Mouse (Mus musculus) heart, embryonic 12.5 days (tissue): ENCODE measurements around the gene Zfp708. TPM values are rescaled to one million over a fixed set of nuclear protein-coding genes. Genes with fewer than 3 reads are reported as not detected.

Source experiments
- ATAC-seq: fragments of 200-750 bp; cut with Nextera tagmentation; 2 replicates; pipeline ENCODE4 v1.8.0; 2017; ENCODE audit warnings: moderate TSS enrichment, moderate library complexity; ENCODE audit not compliant: insufficient number of reproducible peaks, low FRiP score
- H3K27ac ChIP-seq: fragments of 300-500 bp; sonication (generic); 2 replicates; pipeline ENCODE4 v1.5.1; 2016; ENCODE audit warnings: mild to moderate bottlenecking, moderate library complexity; ENCODE audit not compliant: poor library complexity, severe bottlenecking
- H3K27me3 ChIP-seq: fragments of 300-500 bp; sonication (generic); replicated peaks from 2 replicates; pipeline ENCODE4 v1.6.1; 2016; ENCODE audit warnings: mild to moderate bottlenecking, moderate library complexity
- H3K36me3 ChIP-seq: fragments of 300-500 bp; sonication (generic); 2 replicates; pipeline ENCODE4 v1.6.1; 2016; ENCODE audit warnings: mild to moderate bottlenecking, moderate library complexity
- H3K4me1 ChIP-seq: fragments of 300-500 bp; sonication (generic); replicated peaks from 2 replicates; pipeline ENCODE4 v1.6.1; 2016; ENCODE audit warnings: mild to moderate bottlenecking
- H3K4me2 ChIP-seq: fragments of 300-500 bp; sonication (generic); 2 replicates; pipeline ENCODE4 v1.6.1; 2016; ENCODE audit warnings: mild to moderate bottlenecking, moderate library complexity
- H3K4me3 ChIP-seq: fragments of 300-500 bp; sonication (generic); 2 replicates; pipeline ENCODE4 v1.5.1; 2016; ENCODE audit warnings: mild to moderate bottlenecking
- H3K9ac ChIP-seq: fragments of 300-500 bp; sonication (generic); 2 replicates; pipeline ENCODE4 v1.6.1; 2016; ENCODE audit warnings: mild to moderate bottlenecking, moderate library complexity
- H3K9me3 ChIP-seq: fragments of 300-500 bp; sonication (generic); replicated peaks from 2 replicates; pipeline ENCODE4 v1.6.1; 2016; ENCODE audit warnings: mild to moderate bottlenecking, moderate library complexity
- WGBS: fragments of 180-500 bp; shearing (Covaris S2); methylation state at CpG from one replicate; pipeline ENCODE4 v1.1.7; 2016; 5-methylcytosine and 5-hydroxymethylcytosine counted together
- polyA plus RNA-seq: library from polyadenylated mRNA; unstranded; fragments of >200 nt; fragmentation: Nextera tagmentation; extraction: Ambion mirVana; gene quantifications from 2 replicates; pipeline ENCODE4 v1.2.1, GENCODE M21; 2016

Gene Zfp708
- polyA plus RNA-seq, 1 experiment from 2014 or later: 3.9 TPM

DNA sequence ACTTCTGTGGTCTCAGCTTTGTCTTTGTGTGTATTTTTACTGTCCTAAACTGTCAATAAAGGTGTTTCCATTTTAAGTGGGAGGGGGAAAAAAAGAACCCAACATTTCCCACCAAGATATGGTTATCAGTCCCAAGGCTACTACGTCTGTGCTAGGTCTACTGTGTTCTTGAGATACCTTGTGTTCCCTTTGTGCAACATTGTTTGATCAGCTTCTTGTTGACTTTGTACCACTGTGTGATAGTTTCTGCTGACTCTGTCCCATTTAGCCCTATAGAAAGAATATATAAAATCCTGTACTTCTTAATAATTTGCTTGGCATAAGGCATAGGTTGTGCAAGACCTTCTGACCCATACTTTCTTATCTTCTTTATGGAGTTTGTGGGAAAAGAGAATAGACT is 7.6 kb downstream of the Zfp708 start:
- WGBS: 56% methylated on average over 1 of the region's 1 CpGs
- Histone ChIP-seq H3K9me3 (no peaks in the 10 kb centered on the region), H3K4me3 (no peak overlapping the region), H3K4me2 (no peak overlapping the region), H3K4me1 (no peaks in the 10 kb centered on the region), H3K36me3 (peaks cover 8% of the 10 kb centered on the region), H3K9ac (no peak overlapping the region), H3K27me3 (no peaks in the 10 kb centered on the region), H3K27ac (no peak overlapping the region)
- no peak for ATAC-seq

DNA sequence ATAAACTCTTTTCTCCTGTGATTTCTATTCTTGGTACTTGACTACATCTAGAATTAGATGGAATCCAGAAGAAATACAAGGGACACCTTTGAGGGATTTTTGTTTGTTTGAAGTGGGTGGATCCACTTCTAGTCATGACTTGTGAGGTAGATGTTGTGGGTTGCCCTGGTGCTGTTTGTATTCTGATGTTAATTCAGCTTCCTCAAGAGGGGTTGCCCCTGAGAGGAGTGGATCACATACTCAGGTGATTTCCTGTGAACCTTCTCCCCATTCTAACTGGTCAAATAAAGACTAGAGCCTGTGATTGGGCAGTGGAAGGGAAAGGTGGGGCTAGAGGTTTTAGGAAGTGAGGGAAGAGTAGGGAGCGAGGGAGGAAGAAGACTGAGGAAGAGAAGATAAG is 15.8 kb downstream of the Zfp708 start:
- no peak for ATAC-seq
- Histone ChIP-seq H3K27ac (peak overlapping the region; percentile 96), H3K4me2 (peak overlapping the region; percentile 87), H3K36me3 (peaks cover 5% of the 10 kb centered on the region), H3K9me3 (no peaks in the 10 kb centered on the region), H3K4me3 (peak overlapping the region; percentile 77), H3K4me1 (peaks cover 8% of the 10 kb centered on the region), H3K9ac (peak overlapping the region; percentile 22; the same call in 1 of the 2 replicates), H3K27me3 (no peaks in the 10 kb centered on the region)
- WGBS: 67% methylated on average over 1 of the region's 1 CpGs

DNA sequence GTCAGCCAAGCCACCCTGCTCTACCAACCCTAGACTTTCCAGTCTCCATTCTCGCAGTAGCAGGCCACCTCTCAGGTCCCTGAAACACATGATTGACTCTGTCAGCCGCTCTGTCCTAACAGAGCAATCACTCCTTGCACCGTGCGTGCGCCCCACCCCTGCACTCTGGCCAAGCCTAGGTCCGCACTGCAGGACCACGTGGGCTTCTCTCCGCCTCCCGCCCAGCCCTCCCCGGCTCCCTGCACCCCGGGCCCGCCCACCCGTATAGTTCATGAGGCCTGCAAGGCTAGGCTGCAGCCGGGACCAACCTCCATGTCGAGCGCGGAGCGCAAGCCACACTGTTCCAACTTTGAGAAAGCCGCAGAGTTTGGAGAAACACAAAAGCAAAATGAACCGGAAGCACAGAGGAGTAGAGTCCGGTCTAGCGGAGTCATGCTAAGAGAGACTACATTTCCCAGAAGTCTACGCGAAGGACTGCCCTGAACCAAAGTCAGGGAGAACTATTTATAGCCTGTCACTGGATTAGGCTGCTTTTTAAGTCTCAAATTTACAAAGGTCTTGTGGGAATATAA is 16.5 kb downstream of the Zfp708 start:
- H3K36me3 ChIP-seq: peaks cover 10% of the 10 kb centered on the region
- H3K4me3 ChIP-seq: peak overlapping the region; percentile 77
- H3K27me3 ChIP-seq: no peaks in the 10 kb centered on the region
- peak overlapping the region; percentile 87 for H3K4me2 ChIP-seq
- peak overlapping the region; percentile 96 for H3K27ac ChIP-seq
- peak; percentile 100 for ATAC-seq
- H3K4me1 ChIP-seq: peaks cover 8% of the 10 kb centered on the region
- H3K9ac ChIP-seq: peak overlapping the region; percentile 86
- WGBS: under 1% methylated on average over 24 of the region's 24 CpGs
- H3K9me3 ChIP-seq: no peaks in the 10 kb centered on the region

DNA sequence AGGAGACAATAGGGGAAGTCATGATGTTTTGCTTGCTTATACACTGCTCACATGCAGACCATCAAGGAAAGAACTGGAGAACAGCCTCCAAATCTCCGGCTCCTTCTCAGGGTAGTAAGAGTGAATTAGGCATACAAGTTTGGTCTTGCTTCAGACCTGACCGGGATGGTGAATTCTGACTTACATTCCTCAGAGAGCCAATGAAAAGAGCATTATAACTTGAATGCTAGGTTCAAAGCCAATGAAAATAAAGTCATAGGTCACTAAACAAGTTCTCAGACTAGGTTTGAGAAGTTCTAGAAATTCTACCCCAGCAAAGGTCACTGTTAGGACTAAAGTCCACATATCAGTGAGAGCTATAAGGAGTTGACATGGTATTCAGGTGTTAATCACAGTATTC is 20.5 kb downstream of the Zfp708 start:
- no peak for ATAC-seq
- Histone ChIP-seq H3K4me2 (no peak overlapping the region), H3K4me1 (peaks cover 8% of the 10 kb centered on the region), H3K27me3 (no peaks in the 10 kb centered on the region), H3K27ac (no peak overlapping the region), H3K36me3 (peaks cover 37% of the 10 kb centered on the region), H3K9me3 (peaks cover 8% of the 10 kb centered on the region), H3K9ac (no peak overlapping the region), H3K4me3 (no peak overlapping the region)
- 91% methylated on average over 2 of the region's 2 CpGs for WGBS

DNA sequence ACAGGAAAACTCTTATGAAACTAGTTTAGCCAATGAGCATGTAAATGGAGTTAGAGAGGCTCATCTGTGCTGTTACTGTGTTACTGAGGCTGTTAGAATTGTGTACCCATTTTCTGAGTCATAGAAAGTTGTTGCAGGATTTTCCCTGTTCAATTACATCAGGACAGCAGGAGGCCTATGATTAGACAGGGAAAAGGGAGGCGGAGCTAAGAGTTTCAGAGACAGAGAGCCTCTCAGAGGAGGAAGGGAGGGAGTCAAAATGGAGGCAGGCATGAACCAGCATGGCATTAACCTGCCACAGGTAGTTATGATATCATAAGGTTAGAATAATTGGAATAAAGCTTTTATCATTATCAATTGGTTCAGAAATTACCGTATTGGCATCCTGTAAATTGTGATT is 25.0 kb downstream of the Zfp708 start:
- no peak overlapping the region for H3K9ac ChIP-seq
- H3K36me3 ChIP-seq: peaks cover 63% of the 10 kb centered on the region
- WGBS: 89% methylated on average over 2 of the region's 2 CpGs
- peaks cover 12% of the 10 kb centered on the region for H3K9me3 ChIP-seq
- H3K27ac ChIP-seq: no peak overlapping the region
- ATAC-seq: no peak
- no peak overlapping the region for H3K4me2 ChIP-seq
- H3K27me3 ChIP-seq: no peaks in the 10 kb centered on the region
- no peaks in the 10 kb centered on the region for H3K4me1 ChIP-seq
- H3K4me3 ChIP-seq: no peak overlapping the region

DNA sequence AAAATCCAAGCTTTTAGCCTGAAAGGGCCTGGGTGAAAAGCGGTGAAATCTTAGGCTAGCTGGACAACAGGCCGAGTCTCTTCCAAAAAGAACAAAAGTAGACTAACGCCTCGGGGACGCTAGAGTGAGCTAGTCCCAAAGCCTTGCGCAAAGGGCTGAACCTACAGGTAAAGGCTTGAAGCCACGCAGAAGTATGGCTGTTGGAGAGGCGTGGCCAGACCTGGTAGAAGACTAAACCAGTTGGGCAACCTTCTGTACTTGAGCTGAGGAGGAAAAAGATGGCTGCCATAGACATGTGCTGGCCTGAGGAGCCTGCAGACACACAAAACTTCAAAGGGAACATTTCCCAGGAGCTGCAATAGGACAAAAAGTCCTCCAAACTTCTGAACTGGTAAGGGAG is 32.4 kb downstream of the Zfp708 start:
- Histone ChIP-seq H3K27me3 (no peaks in the 10 kb centered on the region), H3K9ac (no peak overlapping the region), H3K9me3 (peaks cover 3% of the 10 kb centered on the region; the same call in 1 of the 2 replicates), H3K27ac (no peak overlapping the region), H3K4me1 (no peaks in the 10 kb centered on the region), H3K36me3 (peaks cover 16% of the 10 kb centered on the region), H3K4me3 (no peak overlapping the region), H3K4me2 (no peak overlapping the region)
- 85% methylated on average over 8 of the region's 8 CpGs for whole genome bisulfite sequencing
- ATAC-seq: no peak

DNA sequence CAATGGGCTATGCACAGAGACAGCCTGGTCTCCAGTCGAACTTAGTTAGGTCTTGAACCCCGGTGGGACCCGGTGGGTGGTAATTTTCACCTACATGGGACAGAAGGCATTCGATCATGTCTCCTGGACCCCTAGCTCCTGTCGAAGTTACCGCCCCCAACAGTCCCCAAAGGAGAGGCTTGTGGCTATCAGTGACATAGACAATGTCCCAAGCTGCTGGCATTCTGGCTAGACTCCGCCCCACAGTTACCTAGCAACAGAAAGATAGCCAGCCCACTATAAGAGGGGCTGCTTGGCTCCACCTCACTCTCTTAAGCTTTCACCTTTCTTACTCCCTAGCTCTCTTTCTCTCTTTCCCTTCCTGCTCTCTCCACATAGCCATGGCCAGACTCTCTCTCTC is 35.3 kb downstream of the Zfp708 start:
- Histone ChIP-seq H3K9me3 (peaks cover 3% of the 10 kb centered on the region; the same call in 1 of the 2 replicates), H3K36me3 (no peaks in the 10 kb centered on the region), H3K4me3 (no peak overlapping the region), H3K27ac (no peak overlapping the region), H3K27me3 (no peaks in the 10 kb centered on the region), H3K9ac (no peak overlapping the region), H3K4me1 (0 out of 2 replicates have a peak, but pooled peaks cover 4% of the 10 kb centered on the region), H3K4me2 (no peak overlapping the region)
- WGBS: 49% methylated on average over 7 of the region's 7 CpGs
- no peak for ATAC-seq

DNA sequence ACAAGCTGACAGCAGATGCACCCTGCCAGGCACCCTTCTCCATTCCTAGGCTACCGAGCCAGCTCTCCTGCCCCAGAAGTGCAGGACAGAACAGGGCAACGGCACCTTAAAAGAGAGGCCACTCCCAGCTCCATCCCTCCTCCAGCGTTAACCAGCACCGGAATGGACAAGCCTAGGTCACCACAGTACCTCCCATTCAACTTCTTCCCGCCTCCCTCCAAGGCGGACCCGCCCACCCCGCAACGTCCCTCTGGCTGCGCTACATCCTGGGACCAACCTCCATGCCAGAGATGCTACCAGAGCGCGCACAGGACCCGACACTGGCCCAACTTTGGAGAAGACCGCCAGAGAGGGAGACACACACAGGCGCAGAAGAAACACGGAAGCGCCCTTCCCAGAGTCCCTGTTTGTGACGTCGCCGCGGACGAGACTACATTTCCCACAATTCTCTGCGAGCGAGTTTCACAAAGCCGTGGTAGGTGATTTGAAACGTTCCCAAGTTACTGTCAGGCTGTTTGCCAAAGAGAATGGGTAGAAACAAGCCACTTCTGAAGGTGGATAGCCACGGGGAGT is 36.9 kb downstream of the Zfp708 start, which contains the start of gene Zfp712:
Zfp712 (minus strand) TSS at position 385 of the 573 bp plus-strand sequence.
- peak within 1 kb of the TSS; percentile 84 for H3K4me2 ChIP-seq
- no peaks in the 10 kb centered on the region for H3K9me3 ChIP-seq
- no peaks in the 10 kb centered on the region for H3K36me3 ChIP-seq
- peak within 1 kb of the TSS; percentile 77 for H3K4me3 ChIP-seq
- H3K4me1 ChIP-seq: 0 out of 2 replicates have a peak, but pooled peaks cover 4% of the 10 kb centered on the region
- 0% methylated on average over 27 of the region's 27 CpGs for WGBS
- H3K9ac ChIP-seq: peak within 1 kb of the TSS; percentile 80
- no peaks in the 10 kb centered on the region for H3K27me3 ChIP-seq
- H3K27ac ChIP-seq: peak within 1 kb of the TSS; percentile 90
- peak; percentile 97 for ATAC-seq

DNA sequence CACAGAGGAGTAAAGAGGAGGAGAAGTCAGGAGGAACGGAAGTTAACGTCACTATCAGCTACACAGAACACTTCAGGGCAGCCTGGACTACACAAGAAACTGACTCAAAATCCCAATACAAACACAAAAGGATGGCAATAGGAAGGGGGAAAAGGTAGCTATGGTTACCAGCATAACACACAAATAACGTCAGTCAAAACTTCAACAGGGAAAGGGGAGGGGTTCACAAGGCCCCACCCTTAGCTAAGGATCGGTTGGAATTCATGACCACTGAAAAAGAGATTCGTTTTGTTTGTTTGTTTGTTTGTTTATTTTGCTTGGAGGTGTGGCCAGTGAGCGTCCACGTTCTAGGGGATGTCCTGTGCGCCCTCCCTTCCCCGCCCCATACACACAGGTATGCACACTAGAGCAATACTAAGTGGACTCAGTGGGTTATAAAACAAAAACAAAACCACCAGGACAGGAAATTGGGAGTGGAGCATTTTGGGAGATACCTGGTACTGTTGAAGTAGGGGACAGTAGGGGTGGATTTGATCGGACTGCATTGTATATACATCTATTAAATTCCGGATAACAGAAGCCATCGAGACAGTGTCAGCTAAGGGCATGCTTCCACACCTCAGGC is 37.5 kb downstream of the Zfp708 start:
- 0 out of 2 replicates have a peak, but pooled peaks cover 4% of the 10 kb centered on the region for H3K4me1 ChIP-seq
- H3K9ac ChIP-seq: peak overlapping the region; percentile 80
- H3K4me3 ChIP-seq: peak overlapping the region; percentile 77
- H3K27me3 ChIP-seq: no peaks in the 10 kb centered on the region
- 5% methylated on average over 12 of the region's 12 CpGs for WGBS
- no peaks in the 10 kb centered on the region for H3K9me3 ChIP-seq
- peak overlapping the region; percentile 90 for H3K27ac ChIP-seq
- peak; percentile 51 for ATAC-seq
- H3K36me3 ChIP-seq: no peaks in the 10 kb centered on the region
- peak overlapping the region; percentile 84 for H3K4me2 ChIP-seq
